Mouse (Mus musculus) liver, postnatal 0 days (tissue): ENCODE results near the gene Hist1h3a.

Source experiments
- CTCF ChIP-seq: sonication (generic); IDR thresholded peaks from 2 replicates; pipeline ENCODE4 v1.5.1; 2016; ENCODE audit warnings: antibody characterized with exemption, low read depth
- EP300 ChIP-seq: IDR thresholded peaks from 2 replicates; pipeline ENCODE4 v1.6.1; 2016; ENCODE audit warnings: antibody characterized with exemption, low read depth, mild to moderate bottlenecking

DNA sequence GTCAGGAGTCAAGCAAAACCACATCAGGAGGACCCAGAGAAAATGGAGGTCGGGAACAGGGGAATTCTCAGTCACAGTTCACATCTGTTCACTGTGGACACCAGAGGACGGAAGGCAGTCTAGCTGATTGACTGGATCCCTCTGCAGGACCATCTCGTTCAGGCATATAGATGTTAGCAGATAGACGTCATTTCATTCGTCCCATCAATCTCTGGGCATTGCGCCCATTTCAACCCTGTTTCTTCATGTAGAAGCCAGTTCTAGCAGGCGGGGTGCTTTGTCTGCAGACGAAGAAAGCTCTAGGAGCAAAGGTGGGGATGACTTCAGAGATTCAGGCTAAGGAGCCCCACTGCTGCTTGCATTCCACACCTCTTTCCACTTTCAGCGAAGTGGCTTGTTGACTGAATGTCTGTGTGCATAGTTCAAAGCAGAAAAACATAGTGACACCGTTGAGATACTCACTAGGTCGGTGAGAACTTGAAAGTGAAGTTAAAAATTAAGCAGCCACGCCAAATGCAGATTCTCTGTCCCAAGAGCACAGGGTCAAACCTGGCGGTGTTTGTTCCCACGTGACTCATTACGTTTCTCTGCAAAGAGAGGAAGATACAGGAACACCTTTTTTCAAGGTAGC lies 44.4 kb upstream of the Hist1h3a start, which contains the start of gene Slc17a2:
- no peak for TF ChIP-seq CTCF
- TF ChIP-seq EP300, result no peak
